Mouse (Mus musculus) embryonic fibroblast, embryonic 13.5 days (primary cell): ENCODE results near the gene Tbc1d1. TPM values are rescaled to one million over a fixed set of nuclear protein-coding genes. Genes with fewer than 3 reads are reported as not detected.
A peak's percentile ranks its signal among the peaks of the same experiment; 100 is the strongest.

ENCODE experiments used
- H3K27ac ChIP-seq: 2 replicates; pipeline ENCODE4 v1.5.1; 2012; ENCODE audit warnings: low read length, control low read depth, inconsistent platforms; ENCODE audit not compliant: insufficient read depth
- H3K4me1 ChIP-seq: 2 replicates; pipeline ENCODE4 v1.6.1; 2011; ENCODE audit warnings: low read length; ENCODE audit not compliant: control insufficient read depth, insufficient read depth
- H3K4me3 ChIP-seq: 2 replicates; pipeline ENCODE4 v1.5.1; 2011; ENCODE audit warnings: mild to moderate bottlenecking, control low read depth, low read length; ENCODE audit not compliant: insufficient read depth
- CTCF ChIP-seq: IDR thresholded peaks from 2 replicates; pipeline ENCODE4 v1.5.1; 2011; ENCODE audit warnings: mild to moderate bottlenecking, control low read depth, low read length, moderate library complexity, borderline replicate concordance; ENCODE audit not compliant: insufficient read depth
- POLR2A ChIP-seq: IDR thresholded peaks from 2 replicates; pipeline ENCODE4 v1.6.1; 2011; ENCODE audit warnings: low read depth, mild to moderate bottlenecking, control low read depth, low read length, moderate library complexity
- polyA plus RNA-seq: library from polyadenylated mRNA; stranded (reverse); fragments of >200 nt; gene quantifications from 2 replicates; pipeline ENCODE4 v1.2.4, GENCODE M21; 2011; ENCODE audit warnings: low read depth; ENCODE audit not compliant: missing spikeins, insufficient read length

The Tbc1d1 gene
- polyA plus RNA-seq, 1 experiment, result 37.9 TPM

DNA sequence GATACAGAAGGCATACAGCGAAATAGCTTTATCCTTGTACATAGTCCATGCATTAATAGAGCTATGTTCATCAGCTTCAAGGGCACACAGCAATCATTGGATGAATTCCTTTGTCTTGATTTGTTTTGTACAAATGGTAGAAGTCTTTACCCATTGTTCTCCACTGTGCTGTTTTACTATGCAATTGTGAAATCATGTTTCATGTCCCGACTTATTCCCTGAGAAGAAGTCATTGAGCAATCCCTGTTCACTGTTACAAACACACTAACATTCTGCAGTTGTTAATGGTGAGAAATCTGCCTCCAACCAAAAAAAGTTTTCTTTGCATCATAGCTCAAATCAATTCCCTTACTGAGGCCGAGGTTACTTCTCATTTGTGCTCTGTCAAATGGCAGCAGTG, 15.9 kb upstream of the Tbc1d1 start:
- TF ChIP-seq POLR2A (no peak), CTCF (no peak)
- Histone ChIP-seq H3K4me3 (no peak overlapping the region), H3K27ac (no peak overlapping the region), H3K4me1 (no peaks in the 10 kb centered on the region)

DNA sequence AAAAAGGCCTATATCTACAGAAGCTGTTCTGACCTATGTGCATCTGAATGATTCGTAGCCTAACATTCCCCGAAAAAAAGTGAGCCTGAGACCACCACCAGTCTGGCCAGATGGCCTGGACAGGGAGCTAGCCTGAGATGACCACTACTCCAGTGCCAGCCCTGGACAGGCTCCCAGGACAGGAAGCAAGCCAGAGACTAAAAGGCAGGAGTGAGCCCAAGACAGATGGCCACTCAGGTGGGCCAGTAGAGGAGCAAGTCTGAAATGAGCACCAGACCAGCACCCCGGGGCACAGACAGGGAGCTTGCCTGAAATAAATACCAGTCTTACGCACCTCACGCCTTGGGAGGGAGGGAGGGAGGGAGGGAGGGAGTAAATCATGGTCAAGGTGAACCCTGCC, 11.8 kb upstream of the Tbc1d1 start:
- H3K4me1 ChIP-seq, result 0 out of 2 replicates have a peak, but pooled peaks cover 5% of the 10 kb centered on the region
- TF ChIP-seq POLR2A (no peak), CTCF (no peak)
- no peak overlapping the region for H3K27ac ChIP-seq
- no peak overlapping the region for H3K4me3 ChIP-seq

DNA sequence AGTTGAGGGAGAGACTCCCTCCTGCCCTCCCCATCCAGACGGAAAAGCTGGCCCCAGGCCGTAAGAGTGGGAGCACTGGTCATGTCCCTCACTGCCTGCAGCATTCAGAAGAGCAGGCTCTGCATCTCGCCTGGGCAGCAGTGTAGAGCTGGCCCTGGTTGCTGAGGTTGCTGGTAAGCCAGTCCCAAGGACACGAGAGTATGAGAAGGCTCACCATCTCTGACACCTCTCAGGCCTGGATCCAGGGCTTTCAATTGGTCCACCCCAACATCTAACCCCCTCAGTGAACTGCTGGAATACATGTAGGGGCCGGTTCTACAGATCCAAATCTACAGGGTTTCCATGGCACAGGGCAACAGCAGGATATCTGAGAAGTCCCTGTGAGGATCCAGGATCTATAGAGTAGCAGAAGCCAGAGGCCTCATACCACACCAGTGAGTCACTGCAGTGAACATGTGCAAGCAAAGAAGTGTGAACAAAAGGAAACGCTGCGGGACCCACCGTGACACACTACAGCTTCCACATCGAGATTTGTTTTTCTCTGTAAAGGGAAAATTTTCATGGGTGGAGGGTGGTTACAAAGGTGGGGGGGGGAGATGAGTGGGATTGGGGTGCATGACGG, 9.6 kb upstream of the Tbc1d1 start:
- H3K4me3 ChIP-seq, result no peak overlapping the region
- H3K4me1 ChIP-seq, result 0 out of 2 replicates have a peak, but pooled peaks cover 5% of the 10 kb centered on the region
- TF ChIP-seq CTCF (no peak), POLR2A (no peak)
- H3K27ac ChIP-seq, result no peak overlapping the region

DNA sequence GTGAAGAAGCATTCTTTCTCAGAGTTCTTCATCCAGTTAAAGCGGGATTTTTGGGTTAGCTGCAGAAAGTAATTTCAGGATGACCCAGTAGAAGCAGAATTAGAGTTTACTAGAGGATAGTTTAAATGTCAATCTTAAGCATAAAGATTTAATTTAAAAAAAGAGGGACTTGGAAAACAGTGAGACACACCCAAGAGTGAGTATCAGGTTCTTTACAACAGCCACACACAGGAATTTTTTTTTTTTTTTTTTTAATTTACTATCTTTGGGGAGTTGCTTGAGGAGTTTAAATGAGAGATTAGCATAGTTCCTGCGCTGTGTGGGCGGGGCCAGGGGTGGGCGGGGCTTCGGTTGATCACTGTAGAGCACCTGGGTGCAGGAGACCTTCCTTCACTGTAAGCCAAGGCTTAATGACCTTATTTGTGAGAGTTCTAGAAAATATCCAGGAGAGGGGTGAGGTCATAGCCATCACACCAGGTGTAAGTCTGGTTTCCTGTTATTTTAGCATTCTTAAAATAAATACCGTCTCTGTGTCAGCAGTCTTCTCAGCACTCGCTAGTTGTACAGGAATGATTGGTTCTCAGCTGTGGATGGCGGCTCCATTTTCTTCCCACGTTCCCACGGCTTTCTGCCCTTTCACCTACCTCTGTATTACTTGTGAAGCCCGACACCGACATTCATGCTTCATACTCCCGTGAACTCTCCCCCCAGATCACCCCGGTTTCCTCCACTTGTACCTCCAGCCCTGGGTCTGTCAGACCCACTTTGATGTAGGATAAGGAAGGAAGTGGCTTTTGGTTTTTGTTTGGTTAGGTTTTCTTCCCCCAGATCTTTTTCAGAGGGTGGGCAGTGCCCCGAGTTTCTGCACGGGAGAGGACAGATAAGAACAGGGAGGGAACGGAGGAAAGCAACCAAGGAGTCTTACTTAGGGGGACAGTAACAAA, 6.6 kb upstream of the Tbc1d1 start:
- Histone ChIP-seq H3K27ac (no peak overlapping the region), H3K4me1 (0 out of 2 replicates have a peak, but pooled peaks cover 5% of the 10 kb centered on the region), H3K4me3 (no peak overlapping the region)
- TF ChIP-seq POLR2A (no peak), CTCF (no peak)

DNA sequence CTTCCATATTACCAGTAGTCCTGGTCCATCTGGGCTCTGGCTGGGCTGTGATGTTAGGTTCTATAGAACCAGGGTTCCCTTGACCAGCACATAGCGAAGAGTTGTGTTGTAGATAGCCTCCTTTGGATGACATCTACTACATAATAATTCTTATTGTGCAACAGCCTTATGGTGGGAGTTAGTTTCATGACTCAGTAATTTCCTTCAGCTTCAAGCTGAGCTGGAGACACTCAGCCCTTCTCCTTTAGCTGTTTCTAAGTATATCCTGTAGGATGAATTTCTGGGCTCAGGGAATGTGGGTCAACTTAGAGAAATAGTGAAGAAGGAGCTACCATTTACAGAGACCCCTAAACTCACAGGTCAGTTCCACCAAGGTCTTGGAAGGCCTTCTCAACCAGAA, 2.8 kb upstream of the Tbc1d1 start:
- H3K4me3 ChIP-seq, result no peak overlapping the region
- no peak overlapping the region for H3K27ac ChIP-seq
- no peak for TF ChIP-seq POLR2A
- no peak for TF ChIP-seq CTCF
- peaks cover 7% of the 10 kb centered on the region; the same call in 1 of the 2 replicates for H3K4me1 ChIP-seq

DNA sequence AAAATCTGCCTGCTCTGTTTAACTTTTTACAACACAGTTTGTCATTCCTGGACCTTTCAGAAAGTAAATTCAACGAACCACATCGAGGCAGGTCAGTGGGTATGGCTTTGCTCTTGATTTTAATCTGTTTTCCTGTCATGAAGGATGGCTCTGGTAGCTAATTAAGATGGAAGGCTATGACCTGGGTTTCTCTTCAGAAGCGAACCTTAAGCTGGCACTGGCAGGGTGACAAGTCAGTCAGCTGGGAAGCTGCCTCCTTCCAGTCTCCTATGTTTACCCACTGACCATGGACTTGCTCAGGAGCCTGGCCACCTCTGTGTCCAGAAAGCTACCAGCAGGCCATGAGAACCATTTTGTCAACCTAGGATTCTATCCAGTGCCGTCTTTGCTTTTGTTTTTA, 474 bp downstream of the Tbc1d1 start:
- Histone ChIP-seq H3K4me1 (peaks cover 10% of the 10 kb centered on the region), H3K4me3 (no peak overlapping the region), H3K27ac (peak overlapping the region; percentile 86)
- no peak; the same call in 1 of the 2 replicates for TF ChIP-seq POLR2A
- TF ChIP-seq CTCF, result no peak

DNA sequence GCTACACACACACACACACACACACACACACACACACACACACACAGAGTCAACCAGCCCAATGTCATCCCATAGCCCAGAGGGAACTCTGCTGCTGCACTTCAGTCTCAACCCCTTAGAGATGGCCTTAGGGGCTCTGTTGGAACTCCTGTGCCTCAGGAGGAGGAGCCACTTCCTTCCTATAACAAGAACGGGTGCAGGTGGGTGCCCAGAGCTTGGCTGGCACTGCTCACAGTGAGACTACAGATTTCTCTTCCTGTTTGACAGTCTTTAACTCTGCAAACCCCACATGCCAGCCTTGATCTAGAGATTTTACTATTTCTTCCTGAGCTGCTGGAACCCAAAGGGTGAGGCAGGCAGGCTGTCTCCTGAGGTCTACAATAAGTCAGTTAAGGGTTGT, 1.8 kb downstream of the Tbc1d1 start:
- TF ChIP-seq POLR2A (no peak), CTCF (no peak)
- H3K27ac ChIP-seq, result no peak overlapping the region
- no peak overlapping the region for H3K4me3 ChIP-seq
- peaks cover 13% of the 10 kb centered on the region for H3K4me1 ChIP-seq

DNA sequence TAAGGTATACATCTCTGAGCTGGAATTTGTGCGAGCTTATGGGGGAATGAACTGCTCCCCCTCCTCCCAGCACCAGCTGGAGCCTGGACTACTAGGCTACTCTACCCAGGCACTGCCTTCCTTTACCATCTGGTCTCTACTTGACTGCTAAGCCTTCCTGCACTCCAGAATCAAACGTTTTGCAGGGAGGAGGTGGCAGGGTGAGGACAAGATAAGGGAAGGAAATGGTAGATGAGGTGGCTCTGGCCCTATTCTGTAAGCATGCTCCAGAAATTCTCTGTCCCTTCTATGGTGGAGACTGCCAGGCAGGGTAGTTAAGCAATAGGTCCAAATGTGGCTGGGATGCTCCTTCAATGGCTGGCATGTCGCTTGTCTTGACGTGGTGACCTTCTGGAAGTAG, 2.4 kb downstream of the Tbc1d1 start:
- Histone ChIP-seq H3K27ac (no peak overlapping the region), H3K4me3 (no peak overlapping the region), H3K4me1 (peaks cover 13% of the 10 kb centered on the region)
- TF ChIP-seq CTCF (no peak), POLR2A (no peak)

DNA sequence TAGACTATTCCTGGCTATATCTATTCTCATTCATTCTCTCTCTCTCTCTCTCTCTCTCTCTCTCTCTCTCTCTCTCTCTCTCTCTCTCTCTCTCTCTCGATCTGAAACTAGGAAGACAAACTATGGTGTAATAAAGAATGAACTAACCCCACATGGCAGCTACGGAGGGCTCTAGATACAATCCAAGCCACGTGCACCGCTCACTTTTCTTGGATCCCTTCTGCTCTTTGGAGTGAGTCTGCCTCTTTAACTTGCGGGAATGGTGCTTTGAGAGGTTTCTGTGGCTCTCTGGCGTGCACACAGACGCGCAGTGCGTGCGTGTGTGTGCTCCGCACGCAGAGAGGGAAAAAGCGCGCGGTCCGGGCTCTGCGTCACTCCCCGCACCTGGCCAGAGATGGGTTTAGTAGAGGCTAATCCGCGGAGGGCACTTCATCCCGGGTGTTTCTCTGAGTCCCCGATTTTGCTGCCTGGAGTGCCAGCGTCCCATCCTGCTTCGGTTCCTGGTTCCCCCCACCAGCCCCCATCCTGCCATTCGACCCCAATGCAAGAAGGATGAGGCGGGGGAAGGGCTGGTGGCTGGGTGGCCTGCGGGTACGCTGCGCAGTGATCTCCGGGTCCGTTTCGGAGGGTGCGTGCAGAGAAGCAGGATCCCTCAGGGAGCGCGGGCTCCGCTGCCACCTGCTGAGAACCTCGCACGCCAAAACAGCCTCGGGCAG, 3.1 kb downstream of the Tbc1d1 start:
- TF ChIP-seq CTCF (no peak), POLR2A (no peak)
- H3K27ac ChIP-seq, result no peak overlapping the region
- peak overlapping the region; percentile 88 for H3K4me3 ChIP-seq
- H3K4me1 ChIP-seq, result peaks cover 13% of the 10 kb centered on the region
